Mouse (Mus musculus) heart, embryonic 11.5 days (tissue): ENCODE results near the gene Tubb2a. TPM values are rescaled to one million over a fixed set of nuclear protein-coding genes. Genes with fewer than 3 reads are reported as not detected.

ENCODE experiments used
- ATAC-seq: fragments of 200-750 bp; cut with Nextera tagmentation; replicated peaks from 2 replicates; pipeline ENCODE4 v1.8.0; 2017; ENCODE audit warnings: moderate library complexity; ENCODE audit not compliant: insufficient number of reproducible peaks, low FRiP score, low TSS enrichment
- H3K27ac ChIP-seq: fragments of 300-500 bp; sonication (generic); 2 replicates; pipeline ENCODE4 v1.5.1; 2014; ENCODE audit warnings: mild to moderate bottlenecking, low read depth, low read length
- H3K27me3 ChIP-seq: fragments of 300-500 bp; sonication (generic); 2 replicates; pipeline ENCODE4 v1.6.1; 2014; ENCODE audit warnings: mild to moderate bottlenecking, low read length, mixed read lengths; ENCODE audit not compliant: control insufficient read depth, insufficient read depth
- H3K36me3 ChIP-seq: fragments of 300-500 bp; sonication (generic); 2 replicates; pipeline ENCODE4 v1.6.1; 2014; ENCODE audit warnings: mild to moderate bottlenecking, low read length, moderate library complexity, mixed read lengths; ENCODE audit not compliant: control insufficient read depth, insufficient read depth
- H3K4me1 ChIP-seq: fragments of 300-500 bp; sonication (generic); 2 replicates; pipeline ENCODE4 v1.6.1; 2014; ENCODE audit warnings: low read length; ENCODE audit not compliant: control insufficient read depth, insufficient read depth
- H3K4me2 ChIP-seq: fragments of 300-500 bp; sonication (generic); 2 replicates; pipeline ENCODE4 v1.6.1; 2014; ENCODE audit warnings: mild to moderate bottlenecking, moderate library complexity
- H3K4me3 ChIP-seq: fragments of 300-500 bp; sonication (generic); 2 replicates; pipeline ENCODE4 v1.5.1; 2014; ENCODE audit warnings: low read depth, low read length
- H3K9ac ChIP-seq: fragments of 300-500 bp; sonication (generic); 2 replicates; pipeline ENCODE4 v1.6.1; 2014; ENCODE audit warnings: mild to moderate bottlenecking, low read depth, low read length, moderate library complexity
- H3K9me3 ChIP-seq: fragments of 300-500 bp; sonication (generic); replicated peaks from 2 replicates; pipeline ENCODE4 v1.6.1; 2016; ENCODE audit warnings: low read length; ENCODE audit not compliant: control insufficient read depth
- WGBS: fragments of 180-500 bp; shearing (Covaris S2); extraction: QIAGEN DNeasy Blood & Tissue Kit; methylation state at CpG from one replicate; pipeline ENCODE4 v1.1.7; 2014; ENCODE audit not compliant: insufficient replicate concordance; 5-methylcytosine and 5-hydroxymethylcytosine counted together
- polyA plus RNA-seq: library from polyadenylated mRNA; unstranded; fragments of >200 nt; fragmentation: Nextera tagmentation; extraction: Ambion mirVana; gene quantifications from 2 replicates; pipeline ENCODE4 v1.2.1, GENCODE M21; 2014

Gene Tubb2a
- polyA plus RNA-seq, 1 experiment from 2014 or later: 96.2 TPM

DNA sequence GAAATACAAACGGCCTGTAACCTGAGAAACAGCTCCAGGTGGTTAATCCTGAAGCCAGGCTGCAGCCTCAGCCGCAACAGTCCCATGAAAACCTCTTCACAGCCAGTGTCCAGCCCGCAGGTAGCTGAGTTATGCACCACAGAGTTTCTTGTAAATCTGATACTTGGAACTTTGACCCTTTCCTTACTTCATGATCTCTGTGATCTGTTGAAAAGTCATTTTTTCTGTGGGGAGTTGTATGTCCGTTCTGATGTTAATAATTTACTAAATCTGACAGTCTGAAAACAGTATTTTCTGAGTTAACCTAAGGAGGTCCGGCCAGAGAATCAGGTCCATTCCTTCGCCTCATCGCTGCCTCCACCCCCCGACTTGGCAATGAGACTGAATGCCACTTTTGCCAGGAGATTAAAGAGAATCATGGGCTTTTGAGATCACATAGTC, 38.9 kb downstream of the Tubb2a start:
- H3K4me3 ChIP-seq: no peak overlapping the region
- WGBS: 52% methylated on average over 8 of the region's 8 CpGs
- no peak overlapping the region for H3K27ac ChIP-seq
- H3K4me1 ChIP-seq: peaks cover 17% of the 10 kb centered on the region
- no peaks in the 10 kb centered on the region for H3K27me3 ChIP-seq
- ATAC-seq: no peak
- H3K9me3 ChIP-seq: 0 out of 2 replicates have a peak, but pooled peaks cover 2% of the 10 kb centered on the region
- H3K36me3 ChIP-seq: no peaks in the 10 kb centered on the region; the same call in 1 of the 2 replicates
- H3K4me2 ChIP-seq: peak overlapping the region; percentile 81
- peak overlapping the region; percentile 22; the same call in 1 of the 2 replicates for H3K9ac ChIP-seq

DNA sequence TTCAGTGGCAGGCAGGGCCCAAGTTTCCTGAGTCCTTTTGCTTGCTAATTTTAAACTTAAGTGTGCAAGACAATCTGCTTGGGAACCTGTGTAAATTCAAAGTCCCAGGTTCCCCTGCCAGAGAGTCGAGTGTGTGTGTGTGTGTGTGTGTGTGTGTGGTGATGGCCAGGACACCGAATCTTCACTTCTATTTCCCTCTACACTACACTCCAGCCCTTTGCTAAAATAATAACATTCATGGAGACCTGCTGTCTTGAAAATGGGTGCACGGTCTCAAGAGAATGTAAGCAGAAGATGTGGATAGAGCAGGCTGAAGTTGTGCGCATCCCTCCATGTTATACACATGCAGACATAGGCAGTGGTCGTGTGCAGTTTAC, 39.8 kb downstream of the Tubb2a start:
- peaks cover 15% of the 10 kb centered on the region for H3K4me1 ChIP-seq
- 0 out of 2 replicates have a peak, but pooled peaks cover 2% of the 10 kb centered on the region for H3K9me3 ChIP-seq
- H3K36me3 ChIP-seq: peaks cover 3% of the 10 kb centered on the region; the same call in 1 of the 2 replicates
- 55% methylated on average over 5 of the region's 5 CpGs for whole genome bisulfite sequencing
- H3K27me3 ChIP-seq: no peaks in the 10 kb centered on the region
- ATAC-seq: no peak
- H3K9ac ChIP-seq: peak overlapping the region; percentile 96
- H3K4me3 ChIP-seq: peak overlapping the region; percentile 83
- peak overlapping the region; percentile 81 for H3K4me2 ChIP-seq
- H3K27ac ChIP-seq: peak overlapping the region; percentile 87

DNA sequence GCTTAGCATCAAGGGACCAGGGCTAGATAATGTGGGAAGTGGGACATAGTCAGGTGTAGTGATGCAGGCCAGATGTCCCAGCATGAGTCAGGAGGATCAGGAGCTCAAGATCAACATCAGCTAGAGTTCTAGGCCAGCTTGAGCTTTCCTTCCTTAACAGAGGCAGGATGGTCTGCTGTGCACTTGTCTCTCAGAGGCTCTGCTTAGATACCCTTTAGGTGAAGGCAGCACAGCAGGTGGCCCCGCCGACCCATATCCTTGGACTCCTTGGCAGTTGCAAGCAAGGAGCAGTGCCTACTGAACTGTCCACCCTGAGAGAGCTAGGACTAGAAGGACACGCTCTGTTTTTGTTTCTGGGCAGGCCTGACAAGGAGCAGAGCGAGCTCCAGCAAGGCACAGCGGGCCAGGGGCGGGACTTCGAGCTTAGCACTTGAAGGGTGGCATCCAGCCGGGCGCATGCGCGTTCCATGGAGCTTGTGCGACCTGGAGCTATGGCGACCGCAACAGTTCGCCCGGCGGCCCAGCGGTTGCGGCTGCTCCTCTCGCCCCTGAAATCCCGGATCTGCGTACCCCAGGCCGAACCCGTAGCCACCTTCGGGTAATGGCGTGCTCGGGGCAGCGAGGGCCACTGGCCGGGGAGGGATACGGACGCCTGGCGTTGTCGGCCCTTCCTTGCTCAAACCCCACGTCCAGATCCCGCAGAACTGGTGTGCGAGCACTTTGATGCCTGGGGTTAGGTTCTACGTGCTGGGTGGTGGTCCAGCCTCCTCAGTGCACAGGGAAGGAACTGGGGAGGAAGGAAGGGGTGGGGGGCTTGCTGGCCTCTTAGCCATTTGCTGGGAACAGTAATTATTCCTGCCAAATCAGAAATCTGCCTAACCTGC, 40.4 kb downstream of the Tubb2a start, which contains the start of gene Bphl:
Bphl (plus strand) TSS at position 426 of the 884 bp plus-strand sequence.
- peak; percentile 87 for ATAC-seq
- peaks cover 3% of the 10 kb centered on the region; the same call in 1 of the 2 replicates for H3K36me3 ChIP-seq
- peaks cover 15% of the 10 kb centered on the region for H3K4me1 ChIP-seq
- peak within 1 kb of the TSS; percentile 96 for H3K9ac ChIP-seq
- H3K9me3 ChIP-seq: 0 out of 2 replicates have a peak, but pooled peaks cover 2% of the 10 kb centered on the region
- peak within 1 kb of the TSS; percentile 81 for H3K4me2 ChIP-seq
- WGBS: under 1% methylated on average over 37 of the region's 37 CpGs
- no peaks in the 10 kb centered on the region for H3K27me3 ChIP-seq
- H3K27ac ChIP-seq: peak within 1 kb of the TSS; percentile 87
- H3K4me3 ChIP-seq: peak within 1 kb of the TSS; percentile 83

DNA sequence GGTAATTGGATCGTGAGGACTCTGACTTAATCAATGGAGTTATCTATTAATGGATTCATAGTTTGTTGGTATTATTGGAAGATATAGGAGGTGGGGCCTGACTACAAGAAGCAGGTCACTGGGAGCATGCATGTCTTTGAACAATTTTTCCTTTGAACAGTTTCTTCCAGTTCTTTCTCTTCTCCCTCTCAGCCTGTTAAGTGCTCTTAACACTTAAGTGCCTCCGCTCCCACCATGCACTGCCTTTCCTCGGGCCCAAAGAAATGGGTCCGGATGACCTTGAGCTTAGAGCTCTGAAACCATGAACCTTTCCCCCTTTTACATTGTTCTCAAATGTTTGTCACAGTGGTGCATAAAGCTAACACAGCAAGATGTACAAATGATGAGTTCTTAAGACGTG, 41.1 kb downstream of the Tubb2a start:
- H3K27ac ChIP-seq: peak overlapping the region; percentile 87; the same call in 1 of the 2 replicates
- no peaks in the 10 kb centered on the region for H3K27me3 ChIP-seq
- no peak for ATAC-seq
- H3K9me3 ChIP-seq: 0 out of 2 replicates have a peak, but pooled peaks cover 2% of the 10 kb centered on the region
- H3K36me3 ChIP-seq: peaks cover 3% of the 10 kb centered on the region; the same call in 1 of the 2 replicates
- no peak overlapping the region for H3K4me3 ChIP-seq
- 67% methylated on average over 5 of the region's 5 CpGs for WGBS
- H3K4me2 ChIP-seq: no peak overlapping the region
- no peak overlapping the region for H3K9ac ChIP-seq
- H3K4me1 ChIP-seq: peaks cover 15% of the 10 kb centered on the region

DNA sequence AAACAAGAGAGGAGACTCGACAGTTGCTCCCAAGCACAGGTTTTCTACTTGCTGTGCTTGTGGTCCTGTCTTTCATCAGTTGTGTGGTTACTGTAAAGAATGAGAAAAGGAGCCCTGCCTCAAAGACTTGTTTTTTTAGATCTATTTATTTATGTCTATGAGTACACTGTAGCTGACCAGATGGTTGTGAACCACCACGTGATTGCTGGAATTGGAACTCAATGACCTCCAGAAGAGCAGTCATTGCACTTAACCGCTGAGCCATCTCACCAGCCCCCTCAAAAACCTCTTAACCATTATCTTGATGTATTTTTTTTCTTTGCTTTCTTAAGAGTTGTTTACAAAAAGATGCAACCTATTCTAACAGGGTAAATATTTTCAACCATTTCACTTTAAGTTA, 42.4 kb downstream of the Tubb2a start:
- peaks cover 3% of the 10 kb centered on the region; the same call in 1 of the 2 replicates for H3K36me3 ChIP-seq
- no peak overlapping the region for H3K9ac ChIP-seq
- no peak overlapping the region for H3K4me2 ChIP-seq
- no peaks in the 10 kb centered on the region for H3K27me3 ChIP-seq
- 85% methylated on average over 3 of the region's 3 CpGs for whole genome bisulfite sequencing
- peaks cover 15% of the 10 kb centered on the region for H3K4me1 ChIP-seq
- H3K4me3 ChIP-seq: no peak overlapping the region
- ATAC-seq: no peak
- H3K9me3 ChIP-seq: 0 out of 2 replicates have a peak, but pooled peaks cover 2% of the 10 kb centered on the region
- no peak overlapping the region for H3K27ac ChIP-seq

DNA sequence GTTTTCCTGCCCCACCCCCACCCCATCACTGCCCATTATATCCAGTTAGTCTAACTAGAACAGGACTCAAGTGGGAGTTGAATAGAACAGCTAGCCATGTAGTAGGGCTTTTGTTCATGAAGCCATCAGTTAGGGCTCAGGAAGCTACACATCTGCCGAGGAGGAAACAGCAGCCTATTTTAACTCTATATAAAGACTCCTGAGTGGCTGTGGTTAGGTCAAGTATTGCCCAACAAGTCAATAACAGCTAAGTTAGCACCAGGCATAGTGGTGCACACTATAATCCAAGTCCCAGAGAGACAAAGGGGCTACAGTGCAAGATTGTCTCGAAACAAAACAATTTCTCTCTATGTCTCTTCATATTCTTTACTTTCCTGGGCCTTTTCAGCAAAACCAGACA, 45.8 kb downstream of the Tubb2a start:
- Histone ChIP-seq H3K9ac (no peak overlapping the region), H3K4me3 (no peak overlapping the region), H3K4me1 (peaks cover 4% of the 10 kb centered on the region), H3K36me3 (peaks cover 7% of the 10 kb centered on the region; the same call in 1 of the 2 replicates), H3K27ac (no peak overlapping the region), H3K27me3 (no peaks in the 10 kb centered on the region), H3K4me2 (no peak overlapping the region), H3K9me3 (no peaks in the 10 kb centered on the region)
- no peak for ATAC-seq
- 80% methylated on average over 2 of the region's 2 CpGs for WGBS

Other genes starting within 250 kb of the Tubb2a start
- gene Serpinb6e, start 234.6 kb downstream of the Tubb2a start, polyA plus RNA-seq: not detected in 2 replicates
- gene Serpinb6c, start 172.3 kb downstream of the Tubb2a start, polyA plus RNA-seq: not detected in 2 replicates
- gene Nqo2, start 113.3 kb downstream of the Tubb2a start, polyA plus RNA-seq: 29.6 and 35.1 TPM in 2 replicates
- gene Ripk1, start 75.6 kb downstream of the Tubb2a start, polyA plus RNA-seq: 11.2 and 11.6 TPM in 2 replicates
- 45.0 and 45.6 TPM in 2 replicates for gene Serpinb6a, start 75.2 kb downstream of the Tubb2a start, polyA plus RNA-seq
- gene Bphl, start 40.4 kb downstream of the Tubb2a start, polyA plus RNA-seq: 42.4 and 44.8 TPM in 2 replicates
- gene Tubb2b, start 52.5 kb upstream of the Tubb2a start, polyA plus RNA-seq: 25.2 and 35.0 TPM in 2 replicates
- 59.0 and 66.1 TPM in 2 replicates for gene Psmg4, start 85.0 kb upstream of the Tubb2a start, polyA plus RNA-seq